Mouse (Mus musculus) ES-E14 (cell line): Measurements from ENCODE around the gene Cdh3.
"Not testable (repeated sequence)": the region's sequence is repeated elsewhere in the genome, so short reads cannot be mapped to it uniquely, and the experiment has no call there.

ENCODE experiments used
- CHD2 ChIP-seq: IDR thresholded peaks from 2 replicates; pipeline ENCODE4 v1.6.1; 2014; ENCODE audit warnings: mild to moderate bottlenecking, low read depth, low read length, inconsistent platforms
- HCFC1 ChIP-seq: IDR thresholded peaks from 2 replicates; pipeline ENCODE4 v1.6.1; 2012; ENCODE audit warnings: low read length, inconsistent platforms, borderline replicate concordance; ENCODE audit not compliant: insufficient read depth
- MAFK ChIP-seq: IDR thresholded peaks from 2 replicates; pipeline ENCODE4 v1.6.1; 2014; ENCODE audit warnings: mild to moderate bottlenecking, low read depth, low read length, inconsistent platforms; ENCODE audit not compliant: insufficient read depth
- ZNF384 ChIP-seq: IDR thresholded peaks from 2 replicates; pipeline ENCODE4 v1.6.1; 2012; ENCODE audit warnings: low read depth, low read length, inconsistent platforms

GRCm38 (mm10) chr8:106573168-106573567 lies 62.5 kb downstream of the Cdh3 start, which contains the start of gene Gm10073:
- TF ChIP-seq HCFC1, MAFK, CHD2, ZNF384: not testable (repeated sequence)
